Mouse (Mus musculus): ENCODE results near the gene Acox2. TPM values are rescaled to one million over a fixed set of nuclear protein-coding genes. Genes with fewer than 3 reads are reported as not detected.
A peak's percentile ranks its signal among the peaks of the same experiment; 100 is the strongest.

Acox2 gene
- total and polyA plus RNA-seq, 2 experiments from 2014 or later, result 0.14 to 0.59 TPM

DNA sequence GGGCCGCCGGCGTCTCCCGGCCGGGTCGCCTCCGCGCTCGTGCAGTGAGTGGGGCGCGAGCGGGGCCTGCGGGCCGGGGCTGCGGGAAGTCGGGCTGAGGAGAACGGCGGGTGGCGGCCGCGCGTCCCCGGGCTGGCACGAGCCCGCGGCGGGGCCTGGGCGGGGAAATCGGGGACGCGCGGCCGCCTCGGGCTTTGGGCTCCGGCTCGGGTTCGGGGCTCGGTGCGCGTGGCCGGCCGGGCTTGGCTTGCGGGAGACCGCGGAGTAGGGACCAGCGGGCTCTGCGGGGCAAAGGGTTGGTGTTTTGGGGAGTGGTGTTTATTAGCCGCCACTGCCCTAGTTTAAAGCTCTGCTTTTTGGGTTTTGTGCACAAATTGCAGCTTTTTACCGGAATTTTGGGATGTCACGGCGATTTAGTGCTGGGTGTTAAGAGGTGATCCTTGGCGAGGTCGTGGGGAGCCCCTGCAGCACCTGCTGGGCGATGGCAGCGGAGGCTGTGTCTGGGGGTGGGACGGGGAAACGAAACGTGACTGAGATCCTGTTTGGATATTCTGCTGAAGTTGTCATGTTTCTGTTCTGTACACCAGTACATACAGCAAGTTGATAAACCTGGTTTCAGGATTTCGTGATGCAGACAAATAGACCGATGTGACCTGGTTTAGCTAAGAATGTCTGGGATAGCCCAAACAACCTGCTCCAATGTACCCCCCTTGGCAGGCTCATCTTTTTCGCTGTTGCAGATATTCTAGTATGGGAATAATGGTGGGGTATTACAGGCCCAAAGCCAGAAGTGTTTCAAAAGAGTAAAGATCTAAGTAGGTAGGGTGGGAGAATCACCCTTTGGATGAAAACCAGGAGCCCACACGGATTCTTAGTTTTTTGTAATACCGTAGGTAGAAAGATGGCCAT, 44.6 kb downstream of the Acox2 start:
- peak overlapping the region; percentile 92 for H3K27ac ChIP-seq (ENCODE audit: low read depth, low read length)
- no peaks in the 10 kb centered on the region for H3K36me3 ChIP-seq (ENCODE audit: insufficient read depth)
- H3K27me3 ChIP-seq (ENCODE audit: insufficient read depth, low read length), result no peaks in the 10 kb centered on the region
- ATAC-seq (peak; percentile 81), DNase-seq (peak; percentile 52)
- WGBS, result 3% methylated on average over 53 of the region's 63 CpGs
- H3K9ac ChIP-seq, result peak overlapping the region; percentile 81
- H3K4me2 ChIP-seq (ENCODE audit: low read depth), result peak overlapping the region; percentile 79
- peak overlapping the region; percentile 82 for H3K4me3 ChIP-seq (ENCODE audit: low read depth, low read length)
- H3K9me3 ChIP-seq (ENCODE audit: low read length), result no peaks in the 10 kb centered on the region
- H3K4me1 ChIP-seq (ENCODE audit: insufficient read depth), result peaks cover 6% of the 10 kb centered on the region; the same call in 1 of the 2 replicates
- no peak for TF ChIP-seq CTCF (IDR thresholded peaks at IDR 0.05; ENCODE audit: low read depth)

DNA sequence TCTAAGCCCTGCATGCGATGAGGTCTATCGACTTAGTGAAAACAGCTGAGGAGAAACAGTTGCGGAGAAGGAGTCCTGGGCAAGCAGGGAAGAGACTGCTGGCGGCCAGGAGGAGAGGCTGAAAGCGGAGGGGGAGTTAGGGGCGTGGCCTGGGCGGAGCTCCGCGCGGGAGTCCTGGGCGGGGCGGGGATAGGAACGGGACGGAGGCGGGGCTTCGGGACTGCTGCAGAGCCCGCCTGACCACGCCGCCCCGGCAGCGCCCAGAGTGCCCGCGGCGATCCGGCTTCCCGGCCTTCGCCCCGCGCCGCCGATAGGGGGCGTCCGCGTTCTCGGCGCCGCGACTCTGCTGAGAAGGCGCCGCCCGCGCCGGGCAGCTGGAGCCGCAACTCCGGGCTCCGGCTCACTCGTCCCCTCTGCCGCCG, 45.3 kb downstream of the Acox2 start, which contains the start of gene Kctd6:
TSS of gene Kctd6 (plus strand) at position 338 of the 422 bp plus-strand sequence.
- H3K4me1 ChIP-seq (ENCODE audit: insufficient read depth), result peaks cover 9% of the 10 kb centered on the region
- H3K4me3 ChIP-seq (ENCODE audit: low read depth, low read length), result peak within 1 kb of the TSS; percentile 82
- peak; percentile 70 for TF ChIP-seq CTCF (IDR thresholded peaks at IDR 0.05; ENCODE audit: low read depth)
- H3K9ac ChIP-seq, result peak within 1 kb of the TSS; percentile 81
- peak within 1 kb of the TSS; percentile 92 for H3K27ac ChIP-seq (ENCODE audit: low read depth, low read length)
- ATAC-seq, result peak; percentile 95
- WGBS, result 3% methylated on average over 24 of the region's 49 CpGs
- H3K9me3 ChIP-seq (ENCODE audit: low read length), result no peaks in the 10 kb centered on the region
- peak within 1 kb of the TSS; percentile 79 for H3K4me2 ChIP-seq (ENCODE audit: low read depth)
- H3K27me3 ChIP-seq (ENCODE audit: insufficient read depth, low read length), result no peaks in the 10 kb centered on the region
- DNase-seq, result peak; percentile 96
- H3K36me3 ChIP-seq (ENCODE audit: insufficient read depth), result no peaks in the 10 kb centered on the region

DNA sequence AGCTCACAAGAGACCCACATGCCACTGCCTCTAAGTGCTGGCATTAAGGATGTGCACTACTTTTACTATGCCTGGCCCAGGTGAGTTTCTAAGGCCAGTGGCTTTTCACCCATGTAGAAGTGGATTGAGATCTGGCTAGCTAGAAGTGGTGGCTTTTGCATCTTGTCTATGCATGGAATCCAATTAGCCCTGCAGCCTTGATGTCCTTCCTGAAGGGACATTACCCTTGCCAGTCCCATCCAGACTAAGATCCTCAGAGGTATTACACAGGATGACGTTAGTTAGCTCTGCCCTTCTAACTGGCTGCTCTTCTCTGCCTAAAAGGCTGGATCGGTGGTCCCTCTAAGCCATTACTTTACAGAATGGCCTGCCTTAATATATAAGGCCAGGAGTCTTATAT, 46.2 kb downstream of the Acox2 start:
- no peak for TF ChIP-seq CTCF (IDR thresholded peaks at IDR 0.05; ENCODE audit: low read depth)
- Histone ChIP-seq H3K27me3 (ENCODE audit: insufficient read depth, low read length) (no peaks in the 10 kb centered on the region), H3K27ac (ENCODE audit: low read depth, low read length) (no peak overlapping the region), H3K9ac (no peak overlapping the region), H3K9me3 (ENCODE audit: low read length) (no peaks in the 10 kb centered on the region), H3K4me1 (ENCODE audit: insufficient read depth) (peaks cover 6% of the 10 kb centered on the region), H3K4me3 (ENCODE audit: low read depth, low read length) (no peak overlapping the region), H3K36me3 (ENCODE audit: insufficient read depth) (no peaks in the 10 kb centered on the region), H3K4me2 (ENCODE audit: low read depth) (no peak overlapping the region)
- ATAC-seq (no peak), DNase-seq (no peak)
- 73% methylated on average over 2 of the region's 2 CpGs for WGBS

GRCm38 (mm10) chr14:8209896-8210295, 49.3 kb downstream of the Acox2 start:
- DNase-seq (no peak), ATAC-seq (no peak)
- Histone ChIP-seq H3K4me2 (ENCODE audit: low read depth) (no peak overlapping the region), H3K36me3 (ENCODE audit: insufficient read depth) (no peaks in the 10 kb centered on the region), H3K4me1 (ENCODE audit: insufficient read depth) (peaks cover 6% of the 10 kb centered on the region; the same call in 1 of the 2 replicates), H3K27me3 (ENCODE audit: insufficient read depth, low read length) (no peaks in the 10 kb centered on the region), H3K9ac (no peak overlapping the region), H3K9me3 (ENCODE audit: low read length) (no peaks in the 10 kb centered on the region), H3K4me3 (ENCODE audit: low read depth, low read length) (no peak overlapping the region), H3K27ac (ENCODE audit: low read depth, low read length) (no peak overlapping the region)
- WGBS, result 74% methylated on average over 2 of the region's 2 CpGs
- no peak for TF ChIP-seq CTCF (IDR thresholded peaks at IDR 0.05; ENCODE audit: low read depth)

- no peaks in the 10 kb centered on the region for H3K9me3 ChIP-seq (ENCODE audit: low read length)
- no peak overlapping the region for H3K27ac ChIP-seq (ENCODE audit: low read depth, low read length)
- 47% methylated on average over 3 of the region's 3 CpGs for WGBS
- H3K36me3 ChIP-seq (ENCODE audit: insufficient read depth), result no peaks in the 10 kb centered on the region
- H3K4me1 ChIP-seq (ENCODE audit: insufficient read depth), result peaks cover 6% of the 10 kb centered on the region; the same call in 1 of the 2 replicates
- H3K4me2 ChIP-seq (ENCODE audit: low read depth), result no peak overlapping the region
- no peak overlapping the region for H3K9ac ChIP-seq
- H3K4me3 ChIP-seq (ENCODE audit: low read depth, low read length), result no peak overlapping the region
- DNase-seq (peak; percentile 74), ATAC-seq (peak; percentile 59)
- no peak for TF ChIP-seq CTCF (IDR thresholded peaks at IDR 0.05; ENCODE audit: low read depth)
- H3K27me3 ChIP-seq (ENCODE audit: insufficient read depth, low read length), result no peaks in the 10 kb centered on the region
Measured at GRCm38 (mm10) chr14:8208876-8209275, 50.3 kb downstream of the Acox2 start.

DNA sequence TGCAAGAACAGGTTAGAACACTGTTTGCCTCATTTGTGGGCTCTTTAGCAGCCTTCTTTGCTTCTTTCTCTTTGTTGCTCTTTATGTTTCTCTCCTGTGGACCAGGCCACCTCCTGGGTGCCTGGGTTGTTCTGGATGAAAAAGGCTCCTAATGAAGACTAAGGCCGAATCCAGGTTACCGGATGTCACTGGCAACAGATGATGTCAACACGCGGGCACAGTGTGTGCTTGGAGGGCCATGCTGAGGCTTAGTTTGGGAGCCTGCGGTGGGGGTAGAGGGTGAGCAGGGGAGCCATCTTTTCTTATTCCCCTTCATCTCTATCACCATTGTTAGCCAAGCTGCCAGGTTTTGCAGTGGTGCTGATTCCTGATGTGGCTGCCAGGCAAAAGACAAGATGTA, 51.6 kb downstream of the Acox2 start:
- no peak for TF ChIP-seq CTCF (IDR thresholded peaks at IDR 0.05; ENCODE audit: low read depth)
- Histone ChIP-seq H3K27ac (ENCODE audit: low read depth, low read length) (no peak overlapping the region), H3K4me1 (ENCODE audit: insufficient read depth) (peaks cover 6% of the 10 kb centered on the region; the same call in 1 of the 2 replicates), H3K4me2 (ENCODE audit: low read depth) (no peak overlapping the region), H3K9ac (no peak overlapping the region), H3K27me3 (ENCODE audit: insufficient read depth, low read length) (no peaks in the 10 kb centered on the region), H3K9me3 (ENCODE audit: low read length) (no peaks in the 10 kb centered on the region), H3K36me3 (ENCODE audit: insufficient read depth) (no peaks in the 10 kb centered on the region), H3K4me3 (ENCODE audit: low read depth, low read length) (no peak overlapping the region)
- DNase-seq (no peak), ATAC-seq (no peak)
- WGBS, result 57% methylated on average over 5 of the region's 5 CpGs

GRCm38 (mm10) chr14:8207105-8207504, 52.0 kb downstream of the Acox2 start:
- Histone ChIP-seq H3K27me3 (ENCODE audit: insufficient read depth, low read length) (no peaks in the 10 kb centered on the region), H3K9ac (no peak overlapping the region), H3K4me3 (ENCODE audit: low read depth, low read length) (no peak overlapping the region), H3K27ac (ENCODE audit: low read depth, low read length) (no peak overlapping the region), H3K4me1 (ENCODE audit: insufficient read depth) (peaks cover 6% of the 10 kb centered on the region; the same call in 1 of the 2 replicates), H3K4me2 (ENCODE audit: low read depth) (no peak overlapping the region), H3K9me3 (ENCODE audit: low read length) (no peaks in the 10 kb centered on the region), H3K36me3 (ENCODE audit: insufficient read depth) (no peaks in the 10 kb centered on the region)
- ATAC-seq, result peak; percentile 26; the same call in 1 of the 2 replicates
- no peak for DNase-seq
- no peak for TF ChIP-seq CTCF (IDR thresholded peaks at IDR 0.05; ENCODE audit: low read depth)
- 15% methylated on average over 5 of the region's 5 CpGs for WGBS

Measured in forebrain, postnatal 0 days (tissue).